Comparison of ENCODE assay signal across 11 mouse cellular contexts in genomic region chr13:23753314-23754078, GRCm38 (mm10). TPM values are rescaled to one million over a fixed set of nuclear protein-coding genes. Genes with fewer than 3 reads are reported as not detected.
DNase-seq lines count a peak whose midpoint lies in the region; ATAC-seq and TF ChIP-seq lines count a peak whose summit lies in the region.
"Had no signal": no experiment of that assay in that cellular context is flagged by ENCODE, and none has a peak within 500 bp of the region (broad histone marks: within the 10 kb centered on the region; RNA-seq: fewer than 3 reads in every experiment).

No protein-coding gene starts in this region.

- H3K36me3 ChIP-seq in kidney, embryonic 14.5 days (ENCODE audit: control insufficient read depth, insufficient read depth, low read length), result no peaks in the 10 kb centered on the region
- no peaks in the 10 kb centered on the region for H3K36me3 ChIP-seq in ES-Bruce4 (ENCODE audit: control insufficient read depth, insufficient read depth, low read length, poor library complexity, severe bottlenecking)
- no peaks in the 10 kb centered on the region for H3K36me3 ChIP-seq in embryonic facial prominence, embryonic 14.5 days (ENCODE audit: control insufficient read depth, insufficient read depth, low read length)
- H3K36me3 ChIP-seq in liver, embryonic 16.5 days (ENCODE audit: control insufficient read depth, insufficient read depth), result no peaks in the 10 kb centered on the region
- no peaks in the 10 kb centered on the region for H3K36me3 ChIP-seq in kidney, adult 2 months (ENCODE audit: control insufficient read depth, insufficient read depth, low read length)

- no peak for TF ChIP-seq POLR2A in ES-Bruce4 (IDR thresholded peaks at IDR 0.05; ENCODE audit: insufficient read depth, low read length)
- no peak for TF ChIP-seq POLR2A in kidney, adult 2 months (IDR thresholded peaks at IDR 0.05; ENCODE audit: low read depth, low read length)

- H3K9ac ChIP-seq in kidney, embryonic 14.5 days (ENCODE audit: low read depth, low read length), result peak overlapping the region; percentile 60; the same call in 1 of the 2 replicates
- H3K9ac ChIP-seq in ES-Bruce4 (ENCODE audit: low read depth, poor library complexity, severe bottlenecking), result peak overlapping the region; percentile 96
- peak overlapping the region; percentile 66 for H3K9ac ChIP-seq in embryonic facial prominence, embryonic 14.5 days (ENCODE audit: low read depth, low read length)
- H3K9ac ChIP-seq in liver, embryonic 16.5 days (ENCODE audit: low read depth, low read length), result peak overlapping the region; percentile 77

- peak overlapping the region; percentile 40 for H3K4me3 ChIP-seq in kidney, embryonic 14.5 days (ENCODE audit: low read length)
- no peak overlapping the region for H3K4me3 ChIP-seq in ES-Bruce4 (ENCODE audit: low read depth, low read length)
- peak overlapping the region; percentile 38; the same call in 1 of the 2 replicates for H3K4me3 ChIP-seq in embryonic facial prominence, embryonic 14.5 days (ENCODE audit: low read depth, low read length)
- H3K4me3 ChIP-seq in liver, embryonic 16.5 days (ENCODE audit: low read depth, low read length), result peak overlapping the region; percentile 60
- H3K4me3 ChIP-seq in kidney, adult 2 months (ENCODE audit: insufficient read depth, low read depth, low read length), result no peak overlapping the region

- H3K27me3 ChIP-seq in kidney, embryonic 14.5 days (ENCODE audit: control insufficient read depth, insufficient read depth, low read length), result no peaks in the 10 kb centered on the region
- H3K27me3 ChIP-seq in ES-Bruce4 (ENCODE audit: control insufficient read depth, insufficient read depth, low read length, poor library complexity, severe bottlenecking), result no peaks in the 10 kb centered on the region
- no peaks in the 10 kb centered on the region for H3K27me3 ChIP-seq in embryonic facial prominence, embryonic 14.5 days (replicated peaks; ENCODE audit: control insufficient read depth, insufficient read depth, low read length)
- no peaks in the 10 kb centered on the region for H3K27me3 ChIP-seq in liver, embryonic 16.5 days (ENCODE audit: control insufficient read depth, insufficient read depth, low read depth, low read length)
- H3K27me3 ChIP-seq in kidney, adult 2 months (replicated peaks; ENCODE audit: control insufficient read depth, insufficient read depth, low read length), result no peaks in the 10 kb centered on the region

- DNase-seq in kidney, postnatal 25 days, result no peak
- no peak for DNase-seq in embryonic facial prominence, embryonic 14.5 days (ENCODE audit: low spot score)
- no peak for DNase-seq in urinary bladder, postnatal 14 days (ENCODE audit: low spot score)
- DNase-seq in layer of hippocampus, postnatal 14 days (ENCODE audit: low spot score in 2 of 2), result no peak
- no peak for DNase-seq in kidney, adult 2 months
- DNase-seq: gastrocnemius, adult 2 months; kidney, postnatal 10 days; thymus, postnatal 14 days had no signal

- no peaks in the 10 kb centered on the region for H3K9me3 ChIP-seq in kidney, embryonic 14.5 days (ENCODE audit: control insufficient read depth, low read length)
- H3K9me3 ChIP-seq in ES-Bruce4 (replicated peaks; ENCODE audit: control insufficient read depth, insufficient read depth, low read length, poor library complexity, severe bottlenecking), result no peaks in the 10 kb centered on the region
- no peaks in the 10 kb centered on the region for H3K9me3 ChIP-seq in embryonic facial prominence, embryonic 14.5 days (ENCODE audit: control insufficient read depth, low read length)
- H3K9me3 ChIP-seq in liver, embryonic 16.5 days (replicated peaks; ENCODE audit: control insufficient read depth, low read length), result no peaks in the 10 kb centered on the region

- WGBS in kidney, embryonic 14.5 days, result 61% methylated on average over 4 of the region's 4 CpGs
- 56% methylated on average over 4 of the region's 4 CpGs for WGBS in embryonic facial prominence, embryonic 14.5 days
- WGBS in liver, embryonic 16.5 days (ENCODE audit: insufficient replicate concordance), result 43% methylated on average over 4 of the region's 4 CpGs
- WGBS in kidney, adult 2 months, result 68% methylated on average over 4 of the region's 4 CpGs

- H3K4me2 ChIP-seq in kidney, embryonic 14.5 days (replicated peaks; ENCODE audit: low read depth, low read length), result peak overlapping the region; percentile 41
- peak overlapping the region; percentile 54 for H3K4me2 ChIP-seq in embryonic facial prominence, embryonic 14.5 days (ENCODE audit: low read depth, low read length)
- H3K4me2 ChIP-seq in liver, embryonic 16.5 days (ENCODE audit: low read depth, low read length), result peak overlapping the region; percentile 53

- TF ChIP-seq EP300 in ES-Bruce4 (IDR thresholded peaks at IDR 0.05; ENCODE audit: insufficient read depth, low read depth, low read length), result no peak

- 0 out of 2 replicates have a peak, but pooled peaks cover 3% of the 10 kb centered on the region for H3K4me1 ChIP-seq in kidney, embryonic 14.5 days (ENCODE audit: control insufficient read depth, insufficient read depth, low read length)
- peaks cover under 1% of the 10 kb centered on the region for H3K4me1 ChIP-seq in ES-Bruce4 (ENCODE audit: control insufficient read depth, insufficient read depth, low read length)
- peaks cover 4% of the 10 kb centered on the region; the same call in 1 of the 2 replicates for H3K4me1 ChIP-seq in embryonic facial prominence, embryonic 14.5 days (ENCODE audit: control insufficient read depth, insufficient read depth, low read length)
- peaks cover 20% of the 10 kb centered on the region for H3K4me1 ChIP-seq in liver, embryonic 16.5 days (ENCODE audit: control insufficient read depth, low read depth, low read length)
- peaks cover 6% of the 10 kb centered on the region; the same call in 1 of the 2 replicates for H3K4me1 ChIP-seq in kidney, adult 2 months (ENCODE audit: control insufficient read depth, insufficient read depth, low read length)

- no peak for ATAC-seq in kidney, embryonic 14.5 days (ENCODE audit: low FRiP score, low TSS enrichment)
- ATAC-seq in embryonic facial prominence, embryonic 14.5 days (ENCODE audit: low read depth), result no peak
- no peak for ATAC-seq in liver, embryonic 16.5 days (ENCODE audit: low read depth)

- H3K27ac ChIP-seq in kidney, embryonic 14.5 days (ENCODE audit: low read depth, low read length), result peak overlapping the region; percentile 85
- no peak overlapping the region; the same call in 1 of the 2 replicates for H3K27ac ChIP-seq in ES-Bruce4 (ENCODE audit: insufficient read depth, low read length)
- H3K27ac ChIP-seq in embryonic facial prominence, embryonic 14.5 days (replicated peaks; ENCODE audit: low read depth, low read length), result peak overlapping the region; percentile 82
- H3K27ac ChIP-seq in liver, embryonic 16.5 days (ENCODE audit: low read length), result peak overlapping the region; percentile 95
- H3K27ac ChIP-seq in kidney, adult 2 months (ENCODE audit: insufficient read depth, low read depth, low read length), result no peak overlapping the region
- H3K27ac ChIP-seq: gastrocnemius, adult 2 months had no signal

- no peak for TF ChIP-seq CTCF in ES-Bruce4 (IDR thresholded peaks at IDR 0.05; ENCODE audit: low read depth, low read length)
- TF ChIP-seq CTCF in kidney, adult 2 months (conservative IDR thresholded peaks at IDR 0.05; ENCODE audit: insufficient read depth, insufficient read length, low read depth, low read length), result no peak

RNA-seq across cellular contexts. Expression of gene Hist1h3b, which starts 1.4 kb away (rescaled TPM):
- polyA plus RNA-seq in kidney, embryonic 14.5 days (2014; fragmentation: Nextera tagmentation; extraction: Ambion mirVana), result 12.5 and 22.2 TPM in 2 replicates
- polyA plus RNA-seq in ES-Bruce4 (2011; ENCODE audit: insufficient read depth, insufficient read length, low read depth, missing spikeins), result 5.0 and 9.4 TPM in 2 replicates
- 6.6 and 11.5 TPM in 2 replicates for polyA plus RNA-seq in embryonic facial prominence, embryonic 14.5 days (2014; fragmentation: Nextera tagmentation; extraction: Ambion mirVana)
- polyA plus RNA-seq in liver, embryonic 16.5 days (2015; fragmentation: Nextera tagmentation; extraction: Ambion mirVana), result 14.4 TPM in 2 replicates
- 10 to 100 TPM; 26.7 to 45.4 TPM for total RNA-seq in layer of hippocampus, postnatal 14 days (2021)
- 0.88 and 1.4 TPM in 2 replicates for polyA plus RNA-seq in kidney, adult 2 months (2012; rRNA removed)

RNA-seq across cellular contexts. Expression of gene Hist1h2ab, which starts 2.6 kb away (rescaled TPM):
- polyA plus RNA-seq in kidney, embryonic 14.5 days (2014; fragmentation: Nextera tagmentation; extraction: Ambion mirVana), result 70.3 and 91.4 TPM in 2 replicates
- polyA plus RNA-seq in ES-Bruce4 (2011; ENCODE audit: insufficient read depth, insufficient read length, low read depth, missing spikeins), result 11.9 and 17.9 TPM in 2 replicates
- 30.2 and 32.6 TPM in 2 replicates for polyA plus RNA-seq in embryonic facial prominence, embryonic 14.5 days (2014; fragmentation: Nextera tagmentation; extraction: Ambion mirVana)
- 49.0 and 58.5 TPM in 2 replicates for polyA plus RNA-seq in liver, embryonic 16.5 days (2015; fragmentation: Nextera tagmentation; extraction: Ambion mirVana)
- 10 to 100 TPM; 27.5 to 46.6 TPM for total RNA-seq in layer of hippocampus, postnatal 14 days (2021)
- polyA plus RNA-seq in kidney, adult 2 months (2012; rRNA removed), result 1.3 and 1.5 TPM in 2 replicates

RNA-seq across cellular contexts. Expression of gene Hist1h4b, which starts 3.3 kb away (rescaled TPM):
- 7.0 and 9.2 TPM in 2 replicates for polyA plus RNA-seq in kidney, embryonic 14.5 days (2014; fragmentation: Nextera tagmentation; extraction: Ambion mirVana)
- polyA plus RNA-seq in ES-Bruce4 (2011; ENCODE audit: insufficient read depth, insufficient read length, low read depth, missing spikeins), result 28.2 and 29.2 TPM in 2 replicates
- 3.5 and 4.7 TPM in 2 replicates for polyA plus RNA-seq in embryonic facial prominence, embryonic 14.5 days (2014; fragmentation: Nextera tagmentation; extraction: Ambion mirVana)
- 3.5 and 5.4 TPM in 2 replicates for polyA plus RNA-seq in liver, embryonic 16.5 days (2015; fragmentation: Nextera tagmentation; extraction: Ambion mirVana)
- total RNA-seq in layer of hippocampus, postnatal 14 days (2021), result 10 to 100 TPM; 57.3 to 79.4 TPM
- 3.1 and 5.3 TPM in 2 replicates for polyA plus RNA-seq in kidney, adult 2 months (2012; rRNA removed)

RNA-seq across cellular contexts. Expression of gene Hist1h2bb, which starts 7.0 kb away (rescaled TPM):
- 2.7 and 6.8 TPM in 2 replicates for polyA plus RNA-seq in kidney, embryonic 14.5 days (2014; fragmentation: Nextera tagmentation; extraction: Ambion mirVana)
- polyA plus RNA-seq in ES-Bruce4 (2011; ENCODE audit: insufficient read depth, insufficient read length, low read depth, missing spikeins), result 9.8 and 11.5 TPM in 2 replicates
- 1.2 and 2.1 TPM in 2 replicates for polyA plus RNA-seq in embryonic facial prominence, embryonic 14.5 days (2014; fragmentation: Nextera tagmentation; extraction: Ambion mirVana)
- 3.2 and 6.3 TPM in 2 replicates for polyA plus RNA-seq in liver, embryonic 16.5 days (2015; fragmentation: Nextera tagmentation; extraction: Ambion mirVana)
- 10 to 100 TPM; 19.6 to 29.4 TPM for total RNA-seq in layer of hippocampus, postnatal 14 days (2021)
- 2.0 and 2.8 TPM in 2 replicates for polyA plus RNA-seq in kidney, adult 2 months (2012; rRNA removed)

RNA-seq across cellular contexts. Expression of gene Hist1h4a, which starts 7.5 kb away (rescaled TPM):
- polyA plus RNA-seq in kidney, embryonic 14.5 days (2014; fragmentation: Nextera tagmentation; extraction: Ambion mirVana), result 1.3 and 1.9 TPM in 2 replicates
- polyA plus RNA-seq in ES-Bruce4 (2011; ENCODE audit: insufficient read depth, insufficient read length, low read depth, missing spikeins), result 3.1 and 4.5 TPM in 2 replicates
- polyA plus RNA-seq in embryonic facial prominence, embryonic 14.5 days (2014; fragmentation: Nextera tagmentation; extraction: Ambion mirVana), result 0.68 and 0.74 TPM in 2 replicates
- polyA plus RNA-seq in liver, embryonic 16.5 days (2015; fragmentation: Nextera tagmentation; extraction: Ambion mirVana), result 0.48 TPM in 1 of 2 replicates, not detected in the other
- total RNA-seq in layer of hippocampus, postnatal 14 days (2021), result 10 to 100 TPM; 51.4 to 65.1 TPM
- polyA plus RNA-seq in kidney, adult 2 months (2012; rRNA removed), result 0.91 and 2.3 TPM in 2 replicates

Comparison
In these comparisons a context has a peak if more than half of its experiments do, and no peak if none do; other contexts are left out.
1. H3K27ac ChIP-seq: peak in kidney, embryonic 14.5 days (single experiment), embryonic facial prominence, embryonic 14.5 days (single experiment) and liver, embryonic 16.5 days (single experiment); none in ES-Bruce4 (single experiment) and kidney, adult 2 months (single experiment).
2. H3K4me3 ChIP-seq: peak in kidney, embryonic 14.5 days (single experiment), embryonic facial prominence, embryonic 14.5 days (single experiment) and liver, embryonic 16.5 days (single experiment); none in ES-Bruce4 (single experiment) and kidney, adult 2 months (single experiment).
3. Peak in every context shown above with its lines, with median percentiles within 50 percentile points of each other: H3K4me2 ChIP-seq and H3K9ac ChIP-seq.